7 mouse cellular contexts compared by ENCODE assay signal in genomic region chr14:52316441-52317225, GRCm38 (mm10). TPM values are rescaled to one million over a fixed set of nuclear protein-coding genes. Genes with fewer than 3 reads are reported as not detected.
DNase-seq lines count a peak whose midpoint lies in the region; ATAC-seq and TF ChIP-seq lines count a peak whose summit lies in the region.

No protein-coding gene starts in this region.

- no peaks in the 10 kb centered on the region for H3K9me3 ChIP-seq in E14TG2a.4 (ENCODE audit: low read length)
- no peaks in the 10 kb centered on the region for H3K9me3 ChIP-seq in hindbrain, embryonic 15.5 days
- H3K9me3 ChIP-seq in liver, embryonic 12.5 days (replicated peaks) = no peaks in the 10 kb centered on the region

- no peak for TF ChIP-seq CTCF in E14TG2a.4 (conservative IDR thresholded peaks at IDR 0.05; ENCODE audit: low read length)

- H3K27ac ChIP-seq in hindbrain, embryonic 15.5 days (replicated peaks) = peak overlapping the region; percentile 91
- no peak overlapping the region for H3K27ac ChIP-seq in liver, embryonic 12.5 days

- DNase-seq in 3T3-L1 (ENCODE audit: low read depth, low spot score) = peak; percentile 21
- DNase-seq in embryo, embryonic 10.5 days (ENCODE audit: low spot score) = peak; percentile 79
- peak; percentile 74 for DNase-seq in retina, postnatal 1 day
- no peak for DNase-seq in ovary, postnatal 14 days (ENCODE audit: low spot score)

- peak; percentile 84 for ATAC-seq in hindbrain, embryonic 15.5 days (ENCODE audit: low FRiP score, low read depth)
- ATAC-seq in liver, embryonic 12.5 days = peak; percentile 56

- peaks cover 49% of the 10 kb centered on the region for H3K4me1 ChIP-seq in E14TG2a.4 (replicated peaks; ENCODE audit: low read depth, low read length)
- peaks cover 48% of the 10 kb centered on the region for H3K4me1 ChIP-seq in hindbrain, embryonic 15.5 days (replicated peaks)
- peaks cover 20% of the 10 kb centered on the region for H3K4me1 ChIP-seq in liver, embryonic 12.5 days

- H3K9ac ChIP-seq in hindbrain, embryonic 15.5 days = peak overlapping the region; percentile 77
- H3K9ac ChIP-seq in liver, embryonic 12.5 days = peak overlapping the region; percentile 55; the same call in 1 of the 2 replicates

- H3K4me3 ChIP-seq in E14TG2a.4 (replicated peaks; ENCODE audit: low read length) = peak overlapping the region; percentile 90
- H3K4me3 ChIP-seq in hindbrain, embryonic 15.5 days = peak overlapping the region; percentile 63
- peak overlapping the region; percentile 61 for H3K4me3 ChIP-seq in liver, embryonic 12.5 days

- under 1% methylated on average over 16 of the region's 16 CpGs for WGBS in hindbrain, embryonic 15.5 days
- 13% methylated on average over 16 of the region's 16 CpGs for WGBS in liver, embryonic 12.5 days (ENCODE audit: insufficient replicate concordance)

- H3K4me2 ChIP-seq in hindbrain, embryonic 15.5 days = peak overlapping the region; percentile 65
- H3K4me2 ChIP-seq in liver, embryonic 12.5 days = peak overlapping the region; percentile 74

- peaks cover 45% of the 10 kb centered on the region for H3K27me3 ChIP-seq in E14TG2a.4 (ENCODE audit: insufficient read depth, low read length)
- H3K27me3 ChIP-seq in hindbrain, embryonic 15.5 days = no peaks in the 10 kb centered on the region
- H3K27me3 ChIP-seq in liver, embryonic 12.5 days (replicated peaks) = peaks cover 69% of the 10 kb centered on the region

- H3K36me3 ChIP-seq in E14TG2a.4 (ENCODE audit: insufficient read depth, low read length) = peaks cover 6% of the 10 kb centered on the region; the same call in 1 of the 2 replicates
- H3K36me3 ChIP-seq in hindbrain, embryonic 15.5 days = peaks cover 30% of the 10 kb centered on the region
- peaks cover 21% of the 10 kb centered on the region for H3K36me3 ChIP-seq in liver, embryonic 12.5 days

RNA-seq across cellular contexts. Expression of gene Mettl3, which starts 11.7 kb away (rescaled TPM):
- polyA plus RNA-seq in hindbrain, embryonic 15.5 days (2015; fragmentation: Nextera tagmentation; extraction: Ambion mirVana) = 46.0 and 49.5 TPM in 2 replicates
- 26.8 and 28.6 TPM in 2 replicates for polyA plus RNA-seq in liver, embryonic 12.5 days (2016; fragmentation: Nextera tagmentation; extraction: Ambion mirVana)

RNA-seq across cellular contexts. Expression of gene Sall2, which starts 11.9 kb away (rescaled TPM):
- 41.6 and 45.9 TPM in 2 replicates for polyA plus RNA-seq in hindbrain, embryonic 15.5 days (2015; fragmentation: Nextera tagmentation; extraction: Ambion mirVana)
- polyA plus RNA-seq in liver, embryonic 12.5 days (2016; fragmentation: Nextera tagmentation; extraction: Ambion mirVana) = 3.0 and 3.8 TPM in 2 replicates

RNA-seq across cellular contexts. Expression of gene Rab2b, which starts 37.3 kb away (rescaled TPM):
- 54.5 and 59.0 TPM in 2 replicates for polyA plus RNA-seq in hindbrain, embryonic 15.5 days (2015; fragmentation: Nextera tagmentation; extraction: Ambion mirVana)
- 4.6 TPM in 2 replicates for polyA plus RNA-seq in liver, embryonic 12.5 days (2016; fragmentation: Nextera tagmentation; extraction: Ambion mirVana)

RNA-seq across cellular contexts. Expression of gene Tox4, which starts 37.7 kb away (rescaled TPM):
- 52.2 and 54.0 TPM in 2 replicates for polyA plus RNA-seq in hindbrain, embryonic 15.5 days (2015; fragmentation: Nextera tagmentation; extraction: Ambion mirVana)
- 26.5 and 26.7 TPM in 2 replicates for polyA plus RNA-seq in liver, embryonic 12.5 days (2016; fragmentation: Nextera tagmentation; extraction: Ambion mirVana)

RNA-seq across cellular contexts. Expression of gene Olfr1513, which starts 39.6 kb away (rescaled TPM):
- polyA plus RNA-seq in hindbrain, embryonic 15.5 days (2015; fragmentation: Nextera tagmentation; extraction: Ambion mirVana) = not detected in 2 replicates
- not detected in 2 replicates for polyA plus RNA-seq in liver, embryonic 12.5 days (2016; fragmentation: Nextera tagmentation; extraction: Ambion mirVana)
